Mouse (Mus musculus) stomach, postnatal 0 days (tissue): Measurements from ENCODE around the gene Ganab. TPM values are rescaled to one million over a fixed set of nuclear protein-coding genes. Genes with fewer than 3 reads are reported as not detected.

Experiments used
- ATAC-seq: fragments of 200-750 bp; cut with Nextera tagmentation; 2 replicates; pipeline ENCODE4 v1.8.0; 2017; ENCODE audit not compliant: low FRiP score, low TSS enrichment
- DNase-seq: peaks from one replicate; pipeline ENCODE4 v3.0.0-alpha.2; 2016; ENCODE audit warnings: low spot score
- H3K27ac ChIP-seq: fragments of 300-500 bp; sonication (generic); replicated peaks from 2 replicates; pipeline ENCODE4 v1.5.1; 2014; ENCODE audit warnings: mild to moderate bottlenecking, control low read depth
- H3K27me3 ChIP-seq: fragments of 300-500 bp; sonication (generic); 2 replicates; pipeline ENCODE4 v1.6.1; 2014; ENCODE audit warnings: low read length; ENCODE audit not compliant: control insufficient read depth, insufficient read depth
- H3K36me3 ChIP-seq: fragments of 300-500 bp; sonication (generic); 2 replicates; pipeline ENCODE4 v1.6.1; 2014; ENCODE audit warnings: low read length, mixed read lengths; ENCODE audit not compliant: control insufficient read depth, insufficient read depth
- H3K4me1 ChIP-seq: fragments of 300-500 bp; sonication (generic); replicated peaks from 2 replicates; pipeline ENCODE4 v1.6.1; 2014; ENCODE audit warnings: antibody characterized with exemption; ENCODE audit not compliant: control insufficient read depth, insufficient read depth
- H3K4me2 ChIP-seq: fragments of 300-500 bp; sonication (generic); replicated peaks from 2 replicates; pipeline ENCODE4 v1.6.1; 2014; ENCODE audit warnings: low read depth, mild to moderate bottlenecking, control low read depth, moderate library complexity
- H3K4me3 ChIP-seq: fragments of 300-500 bp; sonication (generic); 2 replicates; pipeline ENCODE4 v1.5.1; 2014; ENCODE audit warnings: low read depth, low read length, control low read depth
- H3K9ac ChIP-seq: fragments of 300-500 bp; sonication (generic); 2 replicates; pipeline ENCODE4 v1.6.1; 2014; ENCODE audit warnings: mild to moderate bottlenecking, low read length, control low read depth, mixed read lengths
- H3K9me3 ChIP-seq: fragments of 300-500 bp; sonication (generic); 2 replicates; pipeline ENCODE4 v1.6.1; 2016; ENCODE audit warnings: low read length; ENCODE audit not compliant: control insufficient read depth
- CTCF ChIP-seq: IDR thresholded peaks from 2 replicates; pipeline ENCODE4 v1.5.1; 2016; ENCODE audit warnings: antibody characterized with exemption, low read depth, mild to moderate bottlenecking, moderate library complexity
- EP300 ChIP-seq: optimal IDR thresholded peaks from 2 replicates; pipeline ENCODE3; 2016; ENCODE audit warnings: antibody characterized with exemption
- WGBS: fragments of 180-500 bp; shearing (Covaris S2); extraction: QIAGEN DNeasy Blood & Tissue Kit; methylation state at CpG from one replicate; pipeline ENCODE4 v1.1.7; 2014; 5-methylcytosine and 5-hydroxymethylcytosine counted together
- microRNA-seq: library from miRNA; unstranded; fragments of <30 nt; microRNA quantifications from one replicate; pipeline ENCODE4, GENCODE M21; 2016
- polyA plus RNA-seq: library from polyadenylated mRNA; unstranded; fragments of >200 nt; fragmentation: Nextera tagmentation; extraction: Ambion mirVana; gene quantifications from 2 replicates; pipeline ENCODE4 v1.2.1, GENCODE M21; 2015

The Ganab gene
- polyA plus RNA-seq, 1 experiment from 2014 or later, result 32.3 TPM

DNA sequence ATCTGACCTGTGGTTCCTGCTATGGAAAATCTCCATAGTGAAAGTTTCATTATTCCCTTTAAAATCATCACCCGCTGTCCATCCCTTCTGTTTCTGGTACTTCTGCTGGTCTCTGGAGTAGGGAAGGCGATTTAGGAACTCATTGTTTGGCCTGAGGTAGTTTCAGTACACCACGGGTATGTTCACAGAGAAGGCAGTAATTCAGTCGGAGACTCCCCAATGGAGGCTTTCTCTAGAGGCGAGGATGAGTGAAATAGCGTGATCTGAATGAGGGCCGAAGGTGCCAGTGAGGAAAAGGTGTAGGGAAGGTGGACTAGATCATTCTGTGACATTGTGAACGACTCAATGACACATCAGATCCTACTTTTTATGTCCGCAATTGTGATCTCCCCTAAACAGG, 56.3 kb downstream of the Ganab start:
- Histone ChIP-seq H3K4me2 (peak overlapping the region; percentile 89), H3K9me3 (no peaks in the 10 kb centered on the region), H3K27me3 (no peaks in the 10 kb centered on the region), H3K9ac (peak overlapping the region; percentile 76), H3K36me3 (peaks cover 8% of the 10 kb centered on the region), H3K27ac (peak overlapping the region; percentile 85), H3K4me1 (no peaks in the 10 kb centered on the region; the same call in 1 of the 2 replicates), H3K4me3 (peak overlapping the region; percentile 82)
- DNase-seq (no peak), ATAC-seq (no peak)
- no peak for TF ChIP-seq EP300
- no peak for TF ChIP-seq CTCF
- 5% methylated on average over 9 of the region's 9 CpGs for WGBS

DNA sequence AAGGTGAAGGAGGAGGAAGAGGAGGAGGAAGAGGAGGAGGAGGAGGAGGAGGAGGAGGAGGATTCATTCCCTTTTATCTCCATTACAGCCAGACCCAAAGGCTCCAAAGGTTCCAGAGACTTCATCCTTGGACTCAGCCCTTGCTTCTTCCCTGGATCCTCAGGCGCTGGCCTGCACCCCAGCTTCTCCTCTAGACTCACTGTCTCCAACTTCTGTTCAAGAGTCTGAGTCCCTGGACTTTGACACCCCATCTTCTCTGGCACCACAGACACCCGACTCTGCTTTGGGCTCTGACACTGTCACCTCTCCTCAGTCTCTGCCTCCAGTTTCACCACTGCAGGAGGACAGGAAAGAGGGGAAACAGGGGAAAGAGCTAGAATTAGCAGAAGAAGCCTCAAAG, 64.4 kb downstream of the Ganab start:
- no peak overlapping the region for H3K27ac ChIP-seq
- no peaks in the 10 kb centered on the region for H3K4me1 ChIP-seq
- ATAC-seq (no peak), DNase-seq (no peak)
- no peaks in the 10 kb centered on the region for H3K27me3 ChIP-seq
- no peak overlapping the region for H3K4me2 ChIP-seq
- H3K36me3 ChIP-seq, result peaks cover 18% of the 10 kb centered on the region; the same call in 1 of the 2 replicates
- H3K9me3 ChIP-seq, result no peaks in the 10 kb centered on the region
- no peak overlapping the region for H3K9ac ChIP-seq
- 97% methylated on average over 2 of the region's 2 CpGs for WGBS
- H3K4me3 ChIP-seq, result no peak overlapping the region
- no peak for TF ChIP-seq CTCF
- no peak for TF ChIP-seq EP300

DNA sequence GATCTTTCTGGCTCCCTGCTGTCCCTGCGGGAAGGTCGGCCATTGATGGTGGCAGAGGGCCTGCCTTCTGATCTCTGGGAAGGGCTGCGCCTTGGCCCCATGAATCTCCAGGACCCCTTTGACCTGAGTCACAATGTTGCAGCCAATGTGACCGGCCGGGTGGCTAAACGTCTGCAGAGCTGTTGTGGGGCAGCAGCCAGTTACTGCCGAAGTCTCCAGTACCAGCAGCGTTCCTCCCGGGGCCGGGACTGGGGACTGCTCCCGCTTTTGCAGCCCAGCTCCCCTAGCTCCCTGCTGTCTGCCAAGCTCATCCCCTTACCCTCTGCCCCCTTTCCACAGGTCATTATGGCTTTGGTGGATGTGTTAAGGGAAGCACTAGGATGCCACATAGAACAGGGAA, 67.2 kb downstream of the Ganab start:
- TF ChIP-seq CTCF (no peak), EP300 (no peak)
- Histone ChIP-seq H3K27ac (peak overlapping the region; percentile 92; the same call in 1 of the 2 replicates), H3K4me2 (no peak overlapping the region), H3K4me1 (0 out of 2 replicates have a peak, but pooled peaks cover 3% of the 10 kb centered on the region), H3K27me3 (no peaks in the 10 kb centered on the region), H3K9me3 (no peaks in the 10 kb centered on the region), H3K4me3 (no peak overlapping the region), H3K36me3 (peaks cover 17% of the 10 kb centered on the region; the same call in 1 of the 2 replicates), H3K9ac (no peak overlapping the region)
- WGBS, result 79% methylated on average over 11 of the region's 11 CpGs
- no peak for ATAC-seq
- no peak for DNase-seq

DNA sequence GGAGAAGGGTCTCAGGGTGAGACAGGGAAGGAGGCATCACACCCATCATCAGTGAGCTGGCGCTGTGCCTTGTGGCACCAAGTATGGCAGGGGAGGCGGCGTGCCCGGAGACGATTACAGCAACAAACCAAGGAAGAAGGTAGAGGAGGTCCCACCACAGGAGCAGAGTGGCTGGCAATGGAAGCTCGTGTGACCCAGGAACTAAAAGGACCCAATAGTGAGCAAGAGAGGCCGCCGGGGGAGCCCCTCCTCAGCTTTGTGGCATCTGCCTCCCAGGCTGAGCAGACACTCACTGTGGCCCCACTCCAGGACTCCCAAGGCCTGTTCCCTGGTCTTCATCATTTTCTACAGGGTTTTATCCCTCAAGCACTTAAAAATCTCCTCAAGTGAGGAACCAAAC, 67.9 kb downstream of the Ganab start:
- peak overlapping the region; percentile 70 for H3K4me2 ChIP-seq
- H3K27me3 ChIP-seq, result no peaks in the 10 kb centered on the region
- 0 out of 2 replicates have a peak, but pooled peaks cover 3% of the 10 kb centered on the region for H3K4me1 ChIP-seq
- H3K4me3 ChIP-seq, result peak overlapping the region; percentile 43
- TF ChIP-seq CTCF (peak; percentile 4; the same call in 1 of the 2 replicates), EP300 (no peak)
- peak overlapping the region; percentile 69 for H3K9ac ChIP-seq
- H3K36me3 ChIP-seq, result peaks cover 20% of the 10 kb centered on the region
- WGBS, result 62% methylated on average over 8 of the region's 8 CpGs
- H3K9me3 ChIP-seq, result no peaks in the 10 kb centered on the region
- H3K27ac ChIP-seq, result peak overlapping the region; percentile 92
- ATAC-seq (no peak), DNase-seq (no peak)

DNA sequence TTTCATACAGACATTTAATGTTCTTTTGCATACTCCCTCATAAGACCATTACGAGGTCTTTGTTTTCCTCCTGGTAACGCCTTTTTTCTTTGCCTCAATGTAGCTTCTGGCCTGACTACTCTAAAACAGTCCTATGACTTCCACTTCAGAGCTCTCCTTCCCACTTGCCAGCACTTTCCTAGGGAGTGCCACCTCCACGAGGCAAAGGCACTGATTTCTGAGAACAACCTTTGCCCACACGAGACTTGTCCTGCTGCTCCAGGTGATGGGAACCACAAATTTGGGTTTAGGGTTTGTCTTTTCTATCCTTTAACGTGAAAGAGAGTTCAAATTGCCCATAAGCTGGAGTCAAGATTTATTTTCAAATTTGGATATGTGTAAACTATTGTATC, 68.3 kb downstream of the Ganab start:
- TF ChIP-seq CTCF (no peak; the same call in 1 of the 2 replicates), EP300 (no peak)
- Histone ChIP-seq H3K36me3 (peaks cover 24% of the 10 kb centered on the region), H3K27me3 (no peaks in the 10 kb centered on the region), H3K27ac (peak overlapping the region; percentile 92), H3K4me3 (peak overlapping the region; percentile 43), H3K9me3 (no peaks in the 10 kb centered on the region), H3K4me2 (peak overlapping the region; percentile 70), H3K9ac (peak overlapping the region; percentile 69), H3K4me1 (0 out of 2 replicates have a peak, but pooled peaks cover 3% of the 10 kb centered on the region)
- ATAC-seq, result peak; percentile 23; the same call in 1 of the 2 replicates
- WGBS, result 16% methylated on average over 5 of the region's 5 CpGs
- DNase-seq, result no peak

Small RNAs within 50 kb of the gene (microRNA-seq; reads per million reads assigned to microRNA genes)
- gene Mir5136, result not detected

Other genes starting within 250 kb of the Ganab start
- gene Chrm1, start 234.3 kb upstream of the Ganab start, polyA plus RNA-seq, result 1.4 and 1.8 TPM in 2 replicates
- 82.5 and 87.0 TPM in 2 replicates for gene Slc3a2, start 174.7 kb upstream of the Ganab start, polyA plus RNA-seq
- gene Wdr74, start 162.2 kb upstream of the Ganab start, polyA plus RNA-seq, result 55.6 and 55.7 TPM in 2 replicates
- gene 1700092M07Rik, start 157.4 kb upstream of the Ganab start, polyA plus RNA-seq, result 0.59 and 0.62 TPM in 2 replicates
- 81.9 and 82.2 TPM in 2 replicates for gene Stx5a, start 156.7 kb upstream of the Ganab start, polyA plus RNA-seq
- 57.5 and 61.6 TPM in 2 replicates for gene Nxf1, start 141.0 kb upstream of the Ganab start, polyA plus RNA-seq
- 114 and 117 TPM in 2 replicates for gene Tmem223, start 127.1 kb upstream of the Ganab start, polyA plus RNA-seq
- gene Tmem179b, start 123.6 kb upstream of the Ganab start, polyA plus RNA-seq, result 95.2 and 98.4 TPM in 2 replicates
- gene Taf6l, start 111.7 kb upstream of the Ganab start, polyA plus RNA-seq, result 9.7 and 10.5 TPM in 2 replicates
- 103 and 108 TPM in 2 replicates for gene Polr2g, start 99.5 kb upstream of the Ganab start, polyA plus RNA-seq
- gene Zbtb3, start 95.5 kb upstream of the Ganab start, polyA plus RNA-seq, result 2.3 TPM in 2 replicates
- gene Ttc9c, start 78.7 kb upstream of the Ganab start, polyA plus RNA-seq, result 20.8 and 23.1 TPM in 2 replicates
- 3.6 and 3.9 TPM in 2 replicates for gene Hnrnpul2, start 78.1 kb upstream of the Ganab start, polyA plus RNA-seq
- not detected in 2 replicates for gene AC129217.1, start 68.3 kb upstream of the Ganab start, polyA plus RNA-seq
- gene Bscl2, start 60.6 kb upstream of the Ganab start, polyA plus RNA-seq, result 75.9 and 79.4 TPM in 2 replicates
- 7.7 and 8.6 TPM in 2 replicates for gene Gng3, start 58.9 kb upstream of the Ganab start, polyA plus RNA-seq
- gene Lrrn4cl, start 47.3 kb upstream of the Ganab start, polyA plus RNA-seq, result 2.3 and 2.6 TPM in 2 replicates
- 195 TPM in 2 replicates for gene Ubxn1, start 26.6 kb upstream of the Ganab start, polyA plus RNA-seq
- 81.2 and 85.2 TPM in 2 replicates for gene Uqcc3, start 17.1 kb upstream of the Ganab start, polyA plus RNA-seq
- 47.2 and 47.8 TPM in 2 replicates for gene Lbhd1, start 14.3 kb upstream of the Ganab start, polyA plus RNA-seq
- not detected in 2 replicates for gene Gm49403, start 14.1 kb upstream of the Ganab start, polyA plus RNA-seq
- 48.2 and 49.9 TPM in 2 replicates for gene 1810009A15Rik, start 9.2 kb upstream of the Ganab start, polyA plus RNA-seq
- not detected in 2 replicates for gene Gm49416, start 9.1 kb upstream of the Ganab start, polyA plus RNA-seq
- gene Ints5, start 5.1 kb upstream of the Ganab start, polyA plus RNA-seq, result 19.1 and 19.5 TPM in 2 replicates
- 24.7 and 26.1 TPM in 2 replicates for gene B3gat3, start 22.3 kb downstream of the Ganab start, polyA plus RNA-seq
- gene Rom1, start 31.3 kb downstream of the Ganab start, polyA plus RNA-seq, result 3.0 and 3.6 TPM in 2 replicates
- gene Eml3, start 31.5 kb downstream of the Ganab start, polyA plus RNA-seq, result 24.6 and 26.6 TPM in 2 replicates
- gene Mta2, start 43.8 kb downstream of the Ganab start, polyA plus RNA-seq, result 68.0 and 69.3 TPM in 2 replicates
- 14.9 and 15.8 TPM in 2 replicates for gene Tut1, start 55.8 kb downstream of the Ganab start, polyA plus RNA-seq
- 240 and 247 TPM in 2 replicates for gene Eef1g, start 69.0 kb downstream of the Ganab start, polyA plus RNA-seq
- gene Ahnak, start 91.2 kb downstream of the Ganab start, polyA plus RNA-seq, result 86.6 and 103 TPM in 2 replicates
- gene Scgb1a1, start 189.9 kb downstream of the Ganab start, polyA plus RNA-seq, result 10.8 and 12.6 TPM in 2 replicates
- gene Asrgl1, start 237.6 kb downstream of the Ganab start, polyA plus RNA-seq, result 6.9 and 7.5 TPM in 2 replicates